Mouse (Mus musculus) olfactory bulb, adult 2 months (tissue): ENCODE data around the gene Nipal1.

Source experiments
- CTCF ChIP-seq: fragments of 200-500 bp; IDR thresholded peaks from 2 replicates; pipeline ENCODE4 v1.5.1; 2012; ENCODE audit warnings: low read depth, mild to moderate bottlenecking, low read length, moderate library complexity; ENCODE audit not compliant: insufficient read depth
- POLR2A ChIP-seq: fragments of 200-500 bp; IDR thresholded peaks from 2 replicates; pipeline ENCODE4 v1.6.1; 2012; ENCODE audit warnings: mild to moderate bottlenecking, low read depth, low read length, moderate library complexity; ENCODE audit not compliant: insufficient read depth

DNA sequence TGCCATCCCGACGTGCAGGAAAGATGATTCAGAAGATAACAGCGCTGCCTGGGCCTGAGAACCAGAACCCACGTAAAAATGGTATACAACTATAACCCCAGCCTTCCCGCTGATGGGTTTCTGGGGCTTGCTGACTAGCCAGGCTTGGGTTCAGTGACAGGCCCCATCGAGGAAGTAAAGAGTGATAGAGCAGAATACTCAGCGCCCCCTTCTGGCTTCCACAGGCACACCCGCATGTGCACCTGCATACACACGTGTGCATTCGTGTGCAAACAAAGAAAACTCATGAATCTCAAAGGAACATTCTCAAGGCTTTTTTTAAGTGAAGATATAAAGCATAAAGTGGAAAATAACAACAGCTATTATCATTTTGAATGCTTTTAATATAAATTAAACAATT, 1.5 kb upstream of the Nipal1 start:
- TF ChIP-seq POLR2A (no peak), CTCF (no peak)
